Mouse (Mus musculus): ENCODE data around the gene Lpar5.

Lpar5 gene

GRCm38 (mm10) chr6:125119387-125119786 lies 51.7 kb downstream of the Lpar5 start:
- DNase-seq (ENCODE audit: extremely low spot score, low read depth, low spot score): no peak

- no peak for DNase-seq (ENCODE audit: extremely low spot score, low read depth, low spot score)
Measured at GRCm38 (mm10) chr6:125128724-125129123, 61.0 kb downstream of the Lpar5 start.

- no peak for DNase-seq (ENCODE audit: extremely low spot score, low read depth, low spot score)
Measured at GRCm38 (mm10) chr6:125129710-125130402, 62.1 kb downstream of the Lpar5 start.

DNA sequence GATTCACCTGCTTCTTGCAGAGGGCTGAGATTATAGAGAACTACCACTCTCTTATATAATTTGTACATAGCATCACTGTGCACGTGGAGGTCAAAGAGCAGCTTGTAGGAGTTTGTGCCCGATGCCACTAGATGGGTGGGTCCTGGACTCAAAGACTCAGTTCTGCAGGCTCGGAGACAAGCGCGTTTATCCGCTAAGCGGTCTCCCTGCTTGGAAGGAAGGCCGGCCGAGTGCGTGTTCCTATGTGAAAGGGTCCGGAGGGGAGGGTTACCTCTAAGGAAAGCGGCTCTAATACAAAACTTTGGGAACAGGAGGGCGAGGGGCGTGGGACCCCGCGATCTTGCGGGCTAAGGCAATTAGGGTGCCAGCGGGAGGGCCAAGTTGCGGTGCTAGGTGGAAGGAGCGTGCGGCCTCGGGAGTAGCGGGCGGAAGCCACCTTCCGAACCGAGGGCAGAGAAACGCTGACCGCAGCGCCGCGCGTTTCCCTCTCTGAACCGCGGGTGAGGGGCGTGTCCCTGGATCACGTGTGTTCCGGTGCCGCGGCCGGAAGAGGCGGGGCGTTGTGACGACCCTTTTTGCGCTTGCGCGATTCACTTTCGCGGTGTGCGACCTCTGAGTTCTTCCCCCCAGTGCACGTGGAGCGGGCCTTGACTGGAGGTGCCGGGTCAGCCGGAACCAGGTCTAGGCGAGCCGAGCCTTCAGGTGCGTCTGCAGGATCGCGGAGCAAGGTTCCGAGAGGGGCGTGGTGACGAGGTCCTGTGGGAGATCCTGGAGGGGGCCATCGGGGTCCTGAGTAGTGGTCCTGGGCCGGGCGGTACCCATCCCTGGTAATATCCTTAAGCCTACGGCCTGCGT lies 63.8 kb downstream of the Lpar5 start, which contains the start of gene Nop2:
Gene Nop2 (plus strand): TSS at position 608 of the 855 bp plus-strand sequence.
- peak; percentile 81 for DNase-seq (ENCODE audit: extremely low spot score, low read depth, low spot score)

Measured in hindlimb bud, embryonic 11.5 days (tissue).